Mouse (Mus musculus) urinary bladder, postnatal 36 days (tissue): ENCODE data around the gene C530008M17Rik.

ENCODE experiments used
- DNase-seq, 2 experiments: peaks; one replicate each; pipeline ENCODE4 v3.0.0; 2022; ENCODE audit warnings: low spot score in 2 of 2, mixed read lengths in 1 of 2

The C530008M17Rik gene

GRCm38 (mm10) chr5:76665421-76665820 lies 9.1 kb downstream of the C530008M17Rik start:
- DNase-seq = no peak

- no peak for DNase-seq
Observed at GRCm38 (mm10) chr5:76666026-76666756, 9.9 kb downstream of the C530008M17Rik start.

DNA sequence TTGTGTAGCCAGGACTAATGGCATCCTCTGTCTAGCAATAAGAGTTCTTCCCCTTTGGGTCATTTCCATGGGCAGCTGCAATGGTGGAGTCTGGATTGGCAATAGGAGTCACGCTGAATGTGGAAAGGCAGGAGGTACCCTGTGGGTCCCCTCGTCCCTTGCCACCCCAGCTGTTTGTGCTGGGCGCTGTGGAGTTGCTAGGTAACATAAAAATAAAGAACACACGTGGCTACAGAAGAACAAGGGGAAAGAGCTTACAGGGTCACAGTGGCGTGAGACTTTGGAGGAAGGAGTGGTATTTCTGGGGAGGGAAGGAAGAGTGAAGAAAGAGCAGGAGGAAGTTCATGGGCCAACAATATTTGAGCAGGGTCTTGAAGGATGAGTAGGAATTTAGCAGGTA lies 11.8 kb downstream of the C530008M17Rik start:
- no peak for DNase-seq

- no peak for DNase-seq
Observed at GRCm38 (mm10) chr5:76668547-76668946, 12.2 kb downstream of the C530008M17Rik start.

DNA sequence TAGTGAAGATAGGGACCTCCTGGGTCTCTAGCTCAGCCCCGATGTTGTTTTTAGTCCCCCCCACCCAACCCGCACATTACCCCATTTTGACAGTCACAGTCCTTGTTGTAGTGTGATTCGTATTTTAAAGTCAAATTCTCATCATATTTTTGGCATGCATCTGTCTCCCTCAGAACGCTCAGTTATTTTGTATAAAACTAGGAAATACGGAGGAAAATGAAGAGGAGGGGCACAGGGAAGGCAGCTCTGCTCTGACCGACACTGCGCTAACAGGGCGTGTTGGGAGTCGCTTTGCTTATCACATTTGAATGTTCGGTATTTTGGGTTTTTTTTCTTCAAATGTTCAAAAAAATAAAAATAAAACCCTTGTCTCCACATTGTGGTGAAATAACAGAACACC lies 13.9 kb downstream of the C530008M17Rik start:
- DNase-seq = no peak

GRCm38 (mm10) chr5:76674022-76674653 lies 17.8 kb downstream of the C530008M17Rik start:
- no peak for DNase-seq

DNA sequence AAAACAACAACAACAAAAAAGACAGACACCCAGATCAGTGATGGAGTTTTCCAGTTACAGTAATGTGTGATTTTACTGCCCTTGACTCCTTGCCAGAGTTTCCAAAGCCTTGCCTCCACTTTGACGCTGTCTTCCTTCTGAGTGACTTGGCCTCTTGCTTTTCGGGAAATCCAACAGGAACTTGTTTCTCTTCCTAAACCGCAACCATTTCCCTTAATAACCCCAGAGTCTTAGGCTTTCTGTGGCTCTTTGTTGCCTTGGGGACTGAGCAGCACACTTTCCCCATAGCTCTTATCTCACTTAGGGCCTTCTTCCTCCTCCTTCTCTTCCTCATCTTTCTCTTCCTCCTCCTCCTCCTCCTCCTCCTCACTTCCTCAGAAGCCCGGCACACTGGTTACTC lies 19.1 kb downstream of the C530008M17Rik start:
- DNase-seq = no peak

GRCm38 (mm10) chr5:76680959-76681358 lies 24.6 kb downstream of the C530008M17Rik start:
- no peak for DNase-seq

- no peak for DNase-seq
Observed at GRCm38 (mm10) chr5:76681895-76682656, 25.8 kb downstream of the C530008M17Rik start.

GRCm38 (mm10) chr5:76683455-76683854 lies 27.1 kb downstream of the C530008M17Rik start:
- DNase-seq = no peak

GRCm38 (mm10) chr5:76684658-76685605 lies 28.6 kb downstream of the C530008M17Rik start:
- no peak for DNase-seq

DNA sequence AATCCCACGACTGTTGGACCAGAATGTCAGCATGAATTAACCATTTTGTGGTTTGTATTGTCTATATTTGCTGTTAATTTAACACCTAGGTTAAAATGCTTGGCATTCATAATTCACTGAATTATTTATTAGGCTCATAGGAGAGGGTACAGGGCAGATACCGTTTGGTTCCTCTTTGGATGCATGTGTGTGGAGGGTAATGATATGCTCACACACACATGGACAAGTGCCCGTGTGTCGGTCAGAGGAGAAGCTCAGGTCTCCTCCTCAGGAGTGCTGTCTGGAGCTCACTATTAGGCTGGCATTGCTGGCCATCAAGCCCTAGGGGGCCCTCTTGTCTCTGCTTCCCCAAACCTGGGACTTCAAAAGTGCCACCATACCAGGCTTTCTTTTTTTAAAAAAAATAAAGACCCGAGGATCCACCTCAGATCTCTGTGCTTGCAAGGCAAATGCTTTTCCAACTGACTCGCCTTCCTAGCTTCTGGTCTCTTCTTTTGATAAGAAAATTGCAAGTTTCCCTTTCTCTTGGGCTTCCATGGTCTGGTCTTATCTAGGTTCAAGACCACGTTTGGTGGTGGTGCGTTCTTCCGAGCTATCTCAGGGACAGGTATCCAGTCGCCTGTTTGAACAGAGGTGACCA lies 31.8 kb downstream of the C530008M17Rik start:
- no peak for DNase-seq

GRCm38 (mm10) chr5:76688643-76689042 lies 32.3 kb downstream of the C530008M17Rik start:
- no peak for DNase-seq

DNA sequence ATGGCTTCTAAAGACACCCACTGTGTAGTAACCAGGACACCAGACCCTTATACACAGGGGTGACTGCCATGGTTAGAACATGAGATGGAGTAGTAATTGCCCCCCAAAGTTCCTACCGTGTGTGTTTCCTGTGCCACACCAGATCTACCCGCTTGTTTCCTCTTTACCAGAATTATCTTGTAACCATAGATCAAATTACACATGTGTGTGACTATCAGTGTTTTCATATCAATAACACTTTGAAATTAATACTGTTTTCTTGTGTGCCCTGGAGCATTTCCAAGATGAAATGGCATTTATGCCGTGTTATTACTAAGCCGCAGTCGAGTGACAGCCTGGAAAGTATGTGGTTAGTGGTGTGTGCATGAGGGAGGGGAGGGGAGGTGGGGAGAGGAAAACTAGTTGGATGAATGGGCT lies 33.9 kb downstream of the C530008M17Rik start:
- no peak for DNase-seq

DNA sequence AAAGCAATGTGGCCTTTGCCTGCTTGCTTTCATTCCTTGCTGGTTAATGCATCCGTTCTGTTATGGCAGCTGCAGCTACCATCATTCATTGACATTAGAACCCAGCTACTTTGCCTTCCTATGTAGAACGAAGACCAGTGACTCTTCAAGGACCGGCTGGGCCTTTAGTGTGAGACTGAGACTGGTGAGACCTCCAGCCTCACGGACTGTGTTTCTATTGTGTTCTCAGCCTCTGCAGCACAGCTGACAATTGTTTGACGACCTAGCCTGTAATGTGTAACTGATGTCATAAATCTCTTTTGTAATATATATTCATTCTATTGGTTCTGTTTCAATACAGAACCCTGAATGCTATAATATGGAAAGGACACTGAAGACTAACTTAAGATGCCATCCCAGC lies 34.9 kb downstream of the C530008M17Rik start:
- DNase-seq = no peak

DNA sequence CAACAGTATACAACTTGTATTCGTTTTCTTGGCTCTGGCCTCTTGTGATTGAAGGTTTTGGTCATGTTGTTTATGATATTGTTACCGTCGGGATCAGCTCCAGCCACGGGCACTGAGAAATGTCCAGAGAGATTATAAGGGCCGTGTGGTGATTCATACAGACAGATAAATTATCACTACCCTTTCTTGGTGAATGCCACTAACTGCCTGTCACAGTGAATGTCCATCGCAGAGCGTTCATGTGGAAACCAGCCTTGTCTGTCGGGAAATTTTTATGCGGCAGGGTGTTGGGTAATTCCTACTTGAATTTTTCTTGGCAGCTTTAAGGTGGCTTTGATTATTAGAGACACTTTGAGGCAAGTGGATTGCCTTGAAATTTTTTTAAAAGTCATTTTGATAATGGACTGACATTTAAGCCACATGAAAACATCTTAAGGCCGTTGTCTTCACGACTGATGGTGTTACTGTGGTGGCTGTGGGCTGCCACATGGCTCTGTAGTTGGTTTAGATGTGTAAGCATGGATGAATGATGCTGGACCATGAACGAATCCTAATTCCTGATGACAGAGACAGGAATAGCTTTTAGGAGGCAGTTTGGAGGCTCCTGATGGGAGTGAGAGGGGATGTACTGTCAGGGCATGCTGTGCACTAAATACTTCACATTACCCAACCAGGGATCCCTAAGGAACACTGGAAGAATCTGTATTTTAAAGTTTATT lies 35.6 kb downstream of the C530008M17Rik start:
- DNase-seq = no peak

DNA sequence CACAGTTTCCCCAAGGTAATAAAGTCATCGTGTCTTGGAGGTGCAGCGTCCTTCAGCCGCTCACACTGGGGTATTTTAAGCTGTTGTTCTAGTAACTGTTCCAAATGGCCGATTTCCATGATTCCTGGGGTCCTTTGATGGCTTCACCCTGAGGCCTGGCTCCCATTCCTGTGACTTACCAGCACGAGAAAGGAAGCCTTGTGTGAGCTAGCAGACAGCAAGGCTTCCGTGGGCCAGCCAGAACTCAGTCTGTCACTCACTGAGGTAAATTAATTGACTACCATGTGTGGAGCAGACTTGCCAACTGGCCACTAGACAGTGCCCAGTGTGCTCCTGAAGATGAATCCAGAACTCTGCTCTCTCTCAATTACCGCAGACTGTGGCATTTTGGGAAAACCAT lies 41.2 kb downstream of the C530008M17Rik start:
- no peak for DNase-seq

DNA sequence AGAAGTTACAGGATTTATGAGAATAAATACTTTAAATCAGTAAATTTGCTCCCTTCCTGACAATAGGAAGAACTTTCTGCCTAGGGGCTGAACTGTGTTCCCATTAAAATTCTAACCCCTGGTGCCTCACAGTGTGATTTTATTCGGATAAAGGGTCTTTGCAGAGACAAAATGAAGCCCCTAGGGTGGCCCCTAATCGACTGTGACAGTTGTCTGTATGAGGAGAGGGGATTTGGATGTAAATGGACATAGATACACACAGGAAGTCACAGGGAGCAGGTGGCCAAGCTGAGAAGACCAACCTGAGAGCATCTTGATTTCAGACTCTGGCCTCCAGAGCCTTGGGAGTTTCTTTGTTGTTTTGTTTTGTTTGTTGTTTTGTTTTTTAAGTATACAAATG lies 41.9 kb downstream of the C530008M17Rik start:
- no peak for DNase-seq

- no peak for DNase-seq
Observed at GRCm38 (mm10) chr5:76701127-76701853, 45.0 kb downstream of the C530008M17Rik start.

GRCm38 (mm10) chr5:76702104-76702503 lies 45.8 kb downstream of the C530008M17Rik start:
- no peak for DNase-seq
